Mouse (Mus musculus) hindbrain, embryonic 11.5 days (tissue): ENCODE data around the gene C1ql2. TPM values are rescaled to one million over a fixed set of nuclear protein-coding genes. Genes with fewer than 3 reads are reported as not detected.
A peak's percentile ranks its signal among the peaks of the same experiment; 100 is the strongest.

Source experiments
- ATAC-seq: fragments of 200-750 bp; cut with Nextera tagmentation; 2 replicates; pipeline ENCODE4 v1.8.0; 2017; ENCODE audit warnings: mild to moderate bottlenecking, moderate TSS enrichment, moderate library complexity; ENCODE audit not compliant: low FRiP score
- DNase-seq: peaks from one replicate; pipeline ENCODE4 v3.0.0-alpha.2; 2015; ENCODE audit warnings: low spot score
- H3K27ac ChIP-seq: fragments of 300-500 bp; sonication (generic); 2 replicates; pipeline ENCODE4 v1.5.1; 2014; ENCODE audit warnings: mild to moderate bottlenecking, low read depth, low read length
- H3K27me3 ChIP-seq: fragments of 300-500 bp; sonication (generic); 2 replicates; pipeline ENCODE4 v1.6.1; 2014; ENCODE audit warnings: mild to moderate bottlenecking, low read length, moderate library complexity, mixed read lengths; ENCODE audit not compliant: control insufficient read depth, insufficient read depth
- H3K36me3 ChIP-seq: fragments of 300-500 bp; sonication (generic); 2 replicates; pipeline ENCODE4 v1.6.1; 2014; ENCODE audit warnings: mild to moderate bottlenecking, low read length, moderate library complexity, mixed read lengths; ENCODE audit not compliant: control insufficient read depth, insufficient read depth
- H3K4me1 ChIP-seq: fragments of 300-500 bp; sonication (generic); replicated peaks from 2 replicates; pipeline ENCODE4 v1.6.1; 2014; ENCODE audit warnings: low read length, mixed read lengths; ENCODE audit not compliant: control insufficient read depth, insufficient read depth
- H3K4me2 ChIP-seq: fragments of 300-500 bp; sonication (generic); replicated peaks from 2 replicates; pipeline ENCODE4 v1.6.1; 2014; ENCODE audit warnings: mild to moderate bottlenecking, low read depth, low read length
- H3K4me3 ChIP-seq: fragments of 300-500 bp; sonication (generic); 2 replicates; pipeline ENCODE4 v1.5.1; 2014; ENCODE audit warnings: low read depth, low read length
- H3K9ac ChIP-seq: fragments of 300-500 bp; sonication (generic); 2 replicates; pipeline ENCODE4 v1.6.1; 2014; ENCODE audit warnings: low read depth, low read length
- H3K9me3 ChIP-seq: fragments of 300-500 bp; sonication (generic); 2 replicates; pipeline ENCODE4 v1.6.1; 2016; ENCODE audit warnings: low read length; ENCODE audit not compliant: control insufficient read depth
- WGBS: fragments of 180-500 bp; shearing (Covaris S2); extraction: QIAGEN DNeasy Blood & Tissue Kit; methylation state at CpG from one replicate; pipeline ENCODE4 v1.1.7; 2014; 5-methylcytosine and 5-hydroxymethylcytosine counted together
- polyA plus RNA-seq: library from polyadenylated mRNA; unstranded; fragments of >200 nt; fragmentation: Nextera tagmentation; extraction: Ambion mirVana; gene quantifications from 2 replicates; pipeline ENCODE4 v1.2.1, GENCODE M21; 2014

C1ql2 gene
- 0.57 and 1.1 TPM in 2 replicates for polyA plus RNA-seq

- peaks cover 6% of the 10 kb centered on the region; the same call in 1 of the 2 replicates for H3K4me1 ChIP-seq
- no peak within 1 kb of the TSS for H3K27ac ChIP-seq
- no peaks in the 10 kb centered on the region for H3K36me3 ChIP-seq
- H3K4me3 ChIP-seq, result peak within 1 kb of the TSS; percentile 31
- under 1% methylated on average over 64 of the region's 73 CpGs for WGBS
- DNase-seq (peak; percentile 61), ATAC-seq (peak; percentile 43; the same call in 1 of the 2 replicates)
- H3K27me3 ChIP-seq, result peaks cover 56% of the 10 kb centered on the region
- peak within 1 kb of the TSS; percentile 47 for H3K4me2 ChIP-seq
- H3K9ac ChIP-seq, result no peak within 1 kb of the TSS
- H3K9me3 ChIP-seq, result no peaks in the 10 kb centered on the region
Measured at GRCm38 (mm10) chr1:120340419-120341171, at the start of gene C1ql2. Gene C1ql2 (plus strand): TSS chr1:120340582.

GRCm38 (mm10) chr1:120291709-120292108 lies 48.7 kb upstream of the C1ql2 start:
- Histone ChIP-seq H3K36me3 (no peaks in the 10 kb centered on the region), H3K27ac (no peak overlapping the region), H3K9ac (no peak overlapping the region), H3K4me3 (no peak overlapping the region), H3K27me3 (no peaks in the 10 kb centered on the region), H3K4me1 (no peaks in the 10 kb centered on the region), H3K9me3 (no peaks in the 10 kb centered on the region), H3K4me2 (no peak overlapping the region)
- no peak for ATAC-seq
- DNase-seq, result no peak
- 93% methylated on average over 3 of the region's 3 CpGs for WGBS

GRCm38 (mm10) chr1:120293803-120294202 lies 46.6 kb upstream of the C1ql2 start:
- no peak overlapping the region for H3K4me2 ChIP-seq
- 71% methylated on average over 1 of the region's 1 CpGs for WGBS

GRCm38 (mm10) chr1:120296936-120297335 lies 43.4 kb upstream of the C1ql2 start:
- H3K4me3 ChIP-seq, result no peak overlapping the region
- no peaks in the 10 kb centered on the region for H3K36me3 ChIP-seq
- H3K27ac ChIP-seq, result no peak overlapping the region
- ATAC-seq (no peak), DNase-seq (no peak)
- 93% methylated on average over 2 of the region's 2 CpGs for WGBS
- H3K9me3 ChIP-seq, result no peaks in the 10 kb centered on the region
- no peak overlapping the region for H3K4me2 ChIP-seq
- no peak overlapping the region for H3K9ac ChIP-seq
- H3K4me1 ChIP-seq, result no peaks in the 10 kb centered on the region
- H3K27me3 ChIP-seq, result no peaks in the 10 kb centered on the region

More at GRCm38 (mm10) chr1:120293803-120294202, 46.6 kb upstream of the C1ql2 start:
- ATAC-seq (no peak), DNase-seq (no peak)
- H3K36me3 ChIP-seq, result no peaks in the 10 kb centered on the region
- no peaks in the 10 kb centered on the region for H3K27me3 ChIP-seq
- H3K4me3 ChIP-seq, result no peak overlapping the region
- H3K27ac ChIP-seq, result no peak overlapping the region
- no peak overlapping the region for H3K9ac ChIP-seq
- no peaks in the 10 kb centered on the region for H3K4me1 ChIP-seq
- no peaks in the 10 kb centered on the region for H3K9me3 ChIP-seq

- Histone ChIP-seq H3K27me3 (no peaks in the 10 kb centered on the region), H3K9me3 (no peaks in the 10 kb centered on the region), H3K36me3 (no peaks in the 10 kb centered on the region), H3K4me3 (no peak overlapping the region), H3K4me2 (no peak overlapping the region), H3K4me1 (no peaks in the 10 kb centered on the region), H3K27ac (no peak overlapping the region), H3K9ac (no peak overlapping the region)
- ATAC-seq (no peak), DNase-seq (no peak)
- 82% methylated on average over 2 of the region's 2 CpGs for WGBS
Measured at GRCm38 (mm10) chr1:120305801-120306200, 34.6 kb upstream of the C1ql2 start.

- ATAC-seq (peak; percentile 41), DNase-seq (peak; percentile 7)
- Histone ChIP-seq H3K4me1 (no peaks in the 10 kb centered on the region), H3K36me3 (no peaks in the 10 kb centered on the region), H3K27me3 (no peaks in the 10 kb centered on the region), H3K9ac (no peak overlapping the region), H3K4me3 (no peak overlapping the region), H3K9me3 (no peaks in the 10 kb centered on the region), H3K27ac (no peak overlapping the region), H3K4me2 (no peak overlapping the region)
- WGBS, result 74% methylated on average over 16 of the region's 16 CpGs
Measured at GRCm38 (mm10) chr1:120321270-120322021, 18.9 kb upstream of the C1ql2 start.

- no peak overlapping the region for H3K4me3 ChIP-seq
- 92% methylated on average over 5 of the region's 5 CpGs for WGBS
- ATAC-seq, result no peak
- no peaks in the 10 kb centered on the region for H3K36me3 ChIP-seq
- no peak overlapping the region for H3K4me2 ChIP-seq
- no peak overlapping the region for H3K27ac ChIP-seq
- no peaks in the 10 kb centered on the region for H3K9me3 ChIP-seq
- no peaks in the 10 kb centered on the region for H3K27me3 ChIP-seq
- no peak overlapping the region for H3K9ac ChIP-seq
- no peaks in the 10 kb centered on the region for H3K4me1 ChIP-seq
- DNase-seq, result no peak
Measured at GRCm38 (mm10) chr1:120323131-120323561, 17.2 kb upstream of the C1ql2 start.

GRCm38 (mm10) chr1:120327714-120328113 lies 12.7 kb upstream of the C1ql2 start:
- no peaks in the 10 kb centered on the region for H3K36me3 ChIP-seq
- WGBS, result 15% methylated on average over 6 of the region's 6 CpGs
- no peak overlapping the region for H3K9ac ChIP-seq
- H3K4me2 ChIP-seq, result no peak overlapping the region
- H3K27ac ChIP-seq, result no peak overlapping the region
- H3K4me3 ChIP-seq, result no peak overlapping the region
- H3K27me3 ChIP-seq, result no peaks in the 10 kb centered on the region
- no peaks in the 10 kb centered on the region for H3K4me1 ChIP-seq
- ATAC-seq (no peak), DNase-seq (peak; percentile 86)
- no peaks in the 10 kb centered on the region for H3K9me3 ChIP-seq
